Mouse (Mus musculus): ENCODE measurements at regions not wholly inside any gene's neighbourhood (a gene's known extent, or its start where the extent isn't known, plus 50 kb on each side); places are given as distances from the start of the nearest gene placed in this dataset.

- TF ChIP-seq CHD2 (IDR thresholded peaks at IDR 0.05; ENCODE audit: low read depth, low read length): no peak
- TF ChIP-seq ZNF384 (IDR thresholded peaks at IDR 0.05; ENCODE audit: low read depth, low read length): no peak
- no peak for TF ChIP-seq HCFC1 (IDR thresholded peaks at IDR 0.05; ENCODE audit: borderline replicate concordance, insufficient read depth, low read length)
- no peak for TF ChIP-seq MAFK (IDR thresholded peaks at IDR 0.05; ENCODE audit: insufficient read depth, low read depth, low read length)
- TF ChIP-seq ZC3H11A (IDR thresholded peaks at IDR 0.05; ENCODE audit: borderline replicate concordance, low read depth, low read length): no peak
Measured at GRCm38 (mm10) chr3:143594676-143595075, 610.3 kb downstream of the Lmo4 start.
